Mouse (Mus musculus) bone marrow, adult 2 months (tissue): Measurements from ENCODE around the gene Tnfsf8.

ENCODE experiments used
- CTCF ChIP-seq: fragments of 200-500 bp; IDR thresholded peaks from 2 replicates; pipeline ENCODE4 v1.5.1; 2011; ENCODE audit warnings: low read length, control low read depth; ENCODE audit not compliant: control insufficient read depth, insufficient read depth
- POLR2A ChIP-seq: fragments of 200-500 bp; IDR thresholded peaks from 2 replicates; pipeline ENCODE4 v1.6.1; 2011; ENCODE audit warnings: low read depth, mild to moderate bottlenecking, control low read depth, low read length, borderline replicate concordance; ENCODE audit not compliant: control insufficient read depth

- TF ChIP-seq CTCF (no peak), POLR2A (no peak)
Measured at GRCm38 (mm10) chr4:63906050-63906449, 44.9 kb upstream of the Tnfsf8 start.
